Mouse (Mus musculus) mesoderm, embryonic 11.5 days (tissue): ENCODE data around the gene Mterf1b.

ENCODE experiments used
- DNase-seq: peaks from one replicate; pipeline ENCODE4 v3.0.0-alpha.2; 2012; ENCODE audit warnings: low read depth, low spot score

Mterf1b gene

DNA sequence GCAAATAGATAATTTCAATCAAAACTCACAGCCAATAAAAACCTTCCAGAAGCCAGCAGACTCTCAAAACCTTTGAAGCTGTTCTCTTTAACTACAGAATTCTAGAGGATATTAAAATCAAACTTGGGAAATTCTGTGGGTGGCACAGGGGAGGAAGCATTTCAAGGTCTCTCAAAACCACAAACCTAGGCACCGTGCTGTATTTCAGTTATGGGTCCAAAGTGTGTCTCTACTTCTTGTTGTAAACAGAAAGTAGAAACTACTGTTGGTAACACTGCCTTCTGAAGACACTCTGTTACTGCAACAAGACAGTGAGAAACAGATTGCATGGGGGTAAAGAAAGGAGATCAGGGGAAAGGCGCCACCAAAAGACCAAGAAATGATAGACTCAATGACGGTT is 52.8 kb downstream of the Mterf1b start:
- no peak for DNase-seq

DNA sequence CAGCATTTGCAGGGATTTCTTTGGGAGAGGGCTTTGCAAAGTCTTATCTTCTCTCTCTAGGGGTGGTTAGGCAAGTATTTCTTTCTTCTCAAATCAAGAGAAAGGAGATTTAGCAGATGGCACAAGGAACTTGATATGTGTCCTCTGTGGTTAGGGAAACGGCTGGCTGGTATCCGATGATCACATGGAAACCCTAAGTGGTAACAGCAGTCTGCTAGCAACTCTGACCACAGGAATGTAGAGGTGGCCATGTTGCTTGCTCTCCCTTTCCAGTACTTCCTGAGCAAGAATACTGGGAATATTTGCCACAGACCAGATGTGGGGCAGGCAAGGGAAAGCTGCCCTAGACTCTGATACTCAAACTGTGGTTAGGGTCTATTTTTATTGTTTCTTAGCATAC is 53.9 kb downstream of the Mterf1b start:
- peak; percentile 20 for DNase-seq
